Mouse (Mus musculus) intestine, embryonic 16.5 days (tissue): ENCODE measurements around the gene Cd200r3. TPM values are rescaled to one million over a fixed set of nuclear protein-coding genes. Genes with fewer than 3 reads are reported as not detected.

Experiments used
- ATAC-seq: fragments of 200-750 bp; cut with Nextera tagmentation; 2 replicates; pipeline ENCODE4 v1.8.0; 2017; ENCODE audit warnings: moderate TSS enrichment, moderate library complexity
- H3K27ac ChIP-seq: fragments of 300-500 bp; sonication (generic); 2 replicates; pipeline ENCODE4 v1.5.1; 2014; ENCODE audit warnings: mild to moderate bottlenecking, low read length
- H3K27me3 ChIP-seq: fragments of 300-500 bp; sonication (generic); replicated peaks from 2 replicates; pipeline ENCODE4 v1.6.1; 2014; ENCODE audit warnings: low read length, control low read depth, mixed read lengths; ENCODE audit not compliant: control insufficient read depth, insufficient read depth
- H3K36me3 ChIP-seq: fragments of 300-500 bp; sonication (generic); 2 replicates; pipeline ENCODE4 v1.6.1; 2014; ENCODE audit warnings: low read length, control low read depth; ENCODE audit not compliant: control insufficient read depth, insufficient read depth
- H3K4me1 ChIP-seq: fragments of 300-500 bp; sonication (generic); 2 replicates; pipeline ENCODE4 v1.6.1; 2014; ENCODE audit warnings: low read length, control low read depth, mixed read lengths; ENCODE audit not compliant: control insufficient read depth, insufficient read depth
- H3K4me2 ChIP-seq: fragments of 300-500 bp; sonication (generic); 2 replicates; pipeline ENCODE4 v1.6.1; 2014; ENCODE audit warnings: low read depth, low read length, control low read depth
- H3K4me3 ChIP-seq: fragments of 300-500 bp; sonication (generic); 2 replicates; pipeline ENCODE4 v1.5.1; 2014; ENCODE audit warnings: mild to moderate bottlenecking, low read length
- H3K9ac ChIP-seq: fragments of 300-500 bp; sonication (generic); 2 replicates; pipeline ENCODE4 v1.6.1; 2014; ENCODE audit warnings: low read depth, low read length
- H3K9me3 ChIP-seq: fragments of 300-500 bp; sonication (generic); 2 replicates; pipeline ENCODE4 v1.6.1; 2016; ENCODE audit warnings: low read length, control low read depth; ENCODE audit not compliant: control insufficient read depth
- WGBS: fragments of 180-500 bp; shearing (Covaris S2); extraction: QIAGEN DNeasy Blood & Tissue Kit; methylation state at CpG from one replicate; pipeline ENCODE4 v1.1.7; 2014; 5-methylcytosine and 5-hydroxymethylcytosine counted together
- polyA plus RNA-seq: library from polyadenylated mRNA; unstranded; fragments of >200 nt; fragmentation: Nextera tagmentation; extraction: Ambion mirVana; gene quantifications from 2 replicates; pipeline ENCODE4 v1.2.1, GENCODE M21; 2015

Cd200r3 gene
- polyA plus RNA-seq, 1 experiment from 2014 or later = 0.49 TPM

DNA sequence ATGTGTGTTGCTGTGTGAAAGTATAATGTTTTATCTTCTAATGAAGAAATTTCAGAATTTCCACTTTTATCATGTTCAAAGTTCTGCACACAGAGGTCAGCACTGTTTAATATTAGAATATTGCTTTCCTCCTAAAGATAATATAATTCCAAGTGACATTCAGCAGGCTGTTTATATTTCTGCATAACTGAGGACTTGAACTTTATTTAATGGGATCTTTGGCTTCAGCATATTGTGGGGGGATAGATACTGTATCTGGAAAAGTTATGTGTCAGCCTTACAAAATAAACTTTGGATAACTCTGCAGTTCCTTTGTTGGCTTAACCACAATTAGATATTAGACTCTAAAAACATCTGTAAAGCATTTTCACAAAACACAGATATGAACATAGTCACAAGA, 40.6 kb downstream of the Cd200r3 start:
- H3K4me2 ChIP-seq = no peak overlapping the region
- no peaks in the 10 kb centered on the region for H3K27me3 ChIP-seq
- no peak overlapping the region for H3K4me3 ChIP-seq
- ATAC-seq = 0 out of 2 replicates have a peak, but pooled peaks have one; percentile 40
- H3K4me1 ChIP-seq = no peaks in the 10 kb centered on the region
- H3K9me3 ChIP-seq = no peaks in the 10 kb centered on the region
- H3K27ac ChIP-seq = no peak overlapping the region
- no peak overlapping the region for H3K9ac ChIP-seq
- H3K36me3 ChIP-seq = no peaks in the 10 kb centered on the region

DNA sequence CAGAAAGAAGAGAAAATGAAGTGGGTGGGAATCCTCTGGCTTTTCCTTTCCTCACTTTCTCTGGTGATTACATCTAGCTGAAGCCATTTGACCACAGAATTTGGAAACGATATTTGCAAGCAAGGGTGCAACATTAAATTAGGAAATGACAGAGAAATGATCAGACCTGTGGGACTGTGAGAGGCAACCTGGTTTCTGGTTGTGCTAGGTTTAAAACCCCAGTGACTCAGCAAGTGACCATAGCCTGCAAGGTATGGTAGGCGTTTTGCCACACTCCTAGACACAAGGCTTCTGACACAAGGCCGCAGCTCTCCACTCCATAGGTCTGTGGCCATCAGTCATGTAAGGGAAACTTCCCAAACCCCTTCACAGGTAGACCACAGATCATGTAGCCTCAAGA, 41.4 kb downstream of the Cd200r3 start:
- H3K9me3 ChIP-seq = no peaks in the 10 kb centered on the region
- no peak overlapping the region for H3K27ac ChIP-seq
- no peak for ATAC-seq
- no peaks in the 10 kb centered on the region for H3K36me3 ChIP-seq
- no peaks in the 10 kb centered on the region for H3K27me3 ChIP-seq
- H3K4me1 ChIP-seq = no peaks in the 10 kb centered on the region
- H3K9ac ChIP-seq = no peak overlapping the region
- 91% methylated on average over 3 of the region's 3 CpGs for WGBS
- H3K4me3 ChIP-seq = no peak overlapping the region
- H3K4me2 ChIP-seq = no peak overlapping the region

DNA sequence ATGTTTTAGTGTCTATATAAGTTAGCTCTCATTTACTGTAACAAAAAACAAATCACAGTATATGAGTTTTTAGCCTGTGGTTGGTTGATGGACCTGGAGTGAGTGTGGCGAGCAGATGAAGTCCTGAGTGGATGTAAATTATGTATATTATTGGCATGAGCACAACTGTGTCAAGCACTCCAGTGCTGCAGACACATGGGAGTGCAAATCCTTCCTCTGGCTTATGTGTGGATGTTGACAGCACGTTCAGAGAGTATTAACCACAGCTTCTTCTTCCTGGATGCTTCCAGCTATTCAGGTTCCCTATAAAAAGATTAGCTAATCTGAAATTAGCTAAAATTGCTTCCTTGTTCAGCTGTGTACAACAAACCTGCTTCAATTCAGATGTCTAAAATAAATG, 42.6 kb downstream of the Cd200r3 start:
- WGBS = 46% methylated on average over 2 of the region's 2 CpGs

DNA sequence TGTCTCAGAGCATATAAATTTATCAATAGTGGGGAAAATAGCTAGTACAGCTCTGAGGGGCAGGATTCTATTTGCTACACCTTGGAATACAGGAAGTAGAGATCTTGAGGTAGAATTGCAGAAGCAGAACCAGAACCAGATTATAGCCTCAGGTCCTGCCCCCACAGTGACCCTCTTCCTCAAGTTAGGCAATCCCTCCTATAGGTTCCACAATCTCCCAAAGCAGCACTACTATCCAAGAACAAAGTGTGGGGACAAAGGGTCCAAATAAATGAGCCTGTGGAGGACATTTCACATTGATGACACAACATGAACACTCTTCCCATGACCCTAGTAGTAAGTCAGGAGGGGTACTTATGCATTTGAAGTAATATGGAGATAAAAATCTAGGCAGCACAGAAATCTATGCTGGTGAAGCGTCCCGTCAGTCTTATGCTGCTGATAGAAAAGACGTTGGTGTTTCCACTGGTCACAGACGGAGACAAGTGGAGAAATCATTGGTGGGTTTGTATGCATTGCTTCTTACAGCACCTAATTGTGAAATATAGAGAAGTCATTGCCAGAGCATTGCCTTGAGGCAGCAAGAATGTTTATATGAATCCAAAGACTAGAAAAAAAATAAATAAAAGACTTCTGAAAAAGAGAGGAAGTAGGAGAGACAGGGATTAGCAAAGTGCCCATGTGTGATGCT, 45.3 kb downstream of the Cd200r3 start:
- Histone ChIP-seq H3K36me3 (no peaks in the 10 kb centered on the region), H3K4me1 (no peaks in the 10 kb centered on the region), H3K9me3 (no peaks in the 10 kb centered on the region), H3K4me2 (no peak overlapping the region), H3K9ac (no peak overlapping the region), H3K27ac (no peak overlapping the region), H3K4me3 (no peak overlapping the region), H3K27me3 (no peaks in the 10 kb centered on the region)
- no peak for ATAC-seq
- WGBS = 85% methylated on average over 4 of the region's 4 CpGs

More for the DNA sequence above, 42.6 kb downstream of the Cd200r3 start:
- Histone ChIP-seq H3K4me2 (no peak overlapping the region), H3K36me3 (no peaks in the 10 kb centered on the region), H3K27me3 (no peaks in the 10 kb centered on the region), H3K4me3 (no peak overlapping the region), H3K27ac (no peak overlapping the region), H3K9ac (no peak overlapping the region), H3K9me3 (no peaks in the 10 kb centered on the region), H3K4me1 (no peaks in the 10 kb centered on the region)
- ATAC-seq = no peak

DNA sequence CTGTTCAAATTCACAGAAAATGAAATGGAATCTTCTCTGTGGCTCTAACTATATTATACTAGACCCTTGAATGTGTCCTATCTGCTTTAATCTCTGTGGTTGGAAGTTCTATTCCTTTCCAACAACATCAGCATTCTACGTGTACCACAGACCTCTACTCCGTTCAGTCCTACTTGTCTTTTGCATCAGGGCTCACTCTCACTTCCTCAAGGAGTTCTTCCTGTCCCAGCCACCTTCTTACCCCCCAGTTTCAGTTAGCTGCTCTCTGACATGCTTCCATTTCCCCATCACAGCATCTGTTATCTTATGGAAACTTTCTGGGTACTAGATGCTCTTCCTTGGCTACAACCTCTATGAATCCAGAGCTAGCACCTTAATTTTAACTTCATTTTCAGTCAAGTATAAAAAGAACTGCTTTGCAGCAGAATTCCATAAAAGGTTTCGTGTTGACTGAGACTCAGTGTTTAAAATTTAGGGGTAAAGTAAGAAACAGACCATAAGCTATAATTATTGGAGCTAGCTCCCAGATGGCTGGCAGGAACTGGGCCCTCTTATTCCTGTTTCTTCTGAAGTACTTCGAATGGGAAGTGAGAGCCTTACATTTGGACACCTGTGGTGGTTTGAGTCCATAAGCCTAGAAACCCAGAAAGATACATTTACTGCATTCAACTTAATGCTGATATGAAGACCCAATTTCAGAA, 50.0 kb downstream of the Cd200r3 start:
- 78% methylated on average over 4 of the region's 4 CpGs for WGBS
- Histone ChIP-seq H3K4me1 (no peaks in the 10 kb centered on the region), H3K4me3 (no peak overlapping the region), H3K27ac (no peak overlapping the region), H3K36me3 (no peaks in the 10 kb centered on the region), H3K27me3 (no peaks in the 10 kb centered on the region), H3K4me2 (no peak overlapping the region), H3K9me3 (no peaks in the 10 kb centered on the region), H3K9ac (no peak overlapping the region)
- ATAC-seq = no peak

DNA sequence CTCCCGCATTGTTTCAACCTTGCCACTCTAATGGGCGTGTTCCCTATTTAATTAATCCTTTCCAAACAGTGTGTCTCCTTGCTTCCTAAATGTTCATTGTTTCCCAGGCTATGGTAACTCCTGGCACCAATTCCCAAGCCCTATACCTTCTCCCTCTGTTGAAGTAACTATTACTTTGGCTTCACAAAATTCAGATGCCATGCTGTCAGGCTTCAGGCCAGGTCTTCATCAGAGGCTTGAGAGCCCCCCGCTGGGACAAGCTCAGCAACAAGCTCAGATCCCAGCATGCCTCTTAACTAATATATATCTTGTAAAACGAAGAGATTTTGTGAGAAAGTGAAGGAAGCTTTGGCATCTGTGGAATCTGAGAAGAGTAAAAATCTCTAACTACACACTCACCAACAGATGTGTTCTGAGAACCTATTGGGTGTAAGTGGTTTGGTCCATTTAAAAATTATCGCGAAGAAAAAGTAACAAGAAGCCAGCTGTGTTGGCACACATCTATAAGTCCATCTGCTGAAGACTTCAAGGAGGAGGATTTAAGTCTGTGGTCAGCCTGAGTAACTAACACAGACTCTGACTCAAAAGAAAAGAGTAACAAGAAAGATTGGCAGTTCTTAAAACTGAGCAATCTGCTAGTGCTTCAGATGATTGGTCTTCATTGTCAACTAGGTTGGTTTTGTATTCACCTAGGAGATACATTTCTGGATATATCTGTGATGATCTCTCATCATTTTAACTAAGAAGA, 50.9 kb downstream of the Cd200r3 start:
- no peak for ATAC-seq
- no peaks in the 10 kb centered on the region for H3K9me3 ChIP-seq
- WGBS = 74% methylated on average over 6 of the region's 6 CpGs

DNA sequence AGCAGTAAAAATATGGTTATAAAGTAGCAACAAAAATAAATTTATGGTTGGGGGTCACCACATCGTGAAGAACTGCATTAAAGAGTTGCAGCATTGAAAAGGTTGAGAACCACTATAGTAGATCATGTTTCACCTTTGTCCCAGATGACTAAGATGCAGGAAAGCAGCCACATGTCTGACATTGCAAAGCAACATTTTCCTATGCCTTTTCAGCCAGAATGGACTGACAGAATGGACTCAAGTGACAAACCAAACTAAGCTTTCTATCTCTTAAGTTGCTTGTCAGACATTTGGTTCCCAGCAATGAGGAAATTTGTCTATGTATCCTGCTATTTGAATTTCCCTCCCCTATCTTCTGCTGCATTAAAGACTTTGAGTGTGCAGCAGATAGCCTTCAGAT, 51.6 kb downstream of the Cd200r3 start:
- WGBS = 68% methylated on average over 1 of the region's 1 CpGs

More for the DNA sequence above, 50.9 kb downstream of the Cd200r3 start:
- Histone ChIP-seq H3K4me1 (no peaks in the 10 kb centered on the region), H3K36me3 (no peaks in the 10 kb centered on the region), H3K27me3 (no peaks in the 10 kb centered on the region), H3K4me3 (no peak overlapping the region), H3K27ac (no peak overlapping the region), H3K4me2 (no peak overlapping the region), H3K9ac (no peak overlapping the region)

DNA sequence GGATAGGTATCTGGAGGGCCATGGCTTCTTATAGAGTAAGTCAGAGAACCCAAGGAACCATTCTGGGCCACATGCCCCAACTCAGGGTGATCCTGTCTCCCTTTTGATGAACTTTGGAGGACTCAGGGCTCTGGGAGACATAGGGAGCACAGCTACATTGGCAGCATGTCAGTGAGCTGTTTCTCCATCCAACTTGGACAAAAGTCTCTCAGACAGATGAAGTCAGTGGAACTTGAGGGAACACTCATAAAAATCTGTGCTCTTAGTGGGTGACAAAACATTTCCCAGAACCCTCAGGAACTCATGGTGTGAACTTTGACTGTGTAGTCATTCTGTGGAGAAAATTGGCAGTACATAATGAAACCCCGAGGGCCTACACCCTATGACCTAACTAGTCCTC, 53.2 kb downstream of the Cd200r3 start:
- no peak for ATAC-seq
- H3K36me3 ChIP-seq = no peaks in the 10 kb centered on the region
- no peaks in the 10 kb centered on the region for H3K4me1 ChIP-seq
- no peak overlapping the region for H3K4me2 ChIP-seq
- H3K27ac ChIP-seq = no peak overlapping the region
- H3K9ac ChIP-seq = no peak overlapping the region
- H3K27me3 ChIP-seq = no peaks in the 10 kb centered on the region
- H3K4me3 ChIP-seq = no peak overlapping the region
- H3K9me3 ChIP-seq = no peaks in the 10 kb centered on the region
- WGBS = 89% methylated on average over 1 of the region's 1 CpGs

More for the DNA sequence above, 51.6 kb downstream of the Cd200r3 start:
- Histone ChIP-seq H3K4me3 (no peak overlapping the region), H3K4me2 (no peak overlapping the region), H3K4me1 (no peaks in the 10 kb centered on the region), H3K9ac (no peak overlapping the region), H3K36me3 (no peaks in the 10 kb centered on the region), H3K27me3 (no peaks in the 10 kb centered on the region), H3K27ac (no peak overlapping the region), H3K9me3 (no peaks in the 10 kb centered on the region)
- ATAC-seq = no peak

DNA sequence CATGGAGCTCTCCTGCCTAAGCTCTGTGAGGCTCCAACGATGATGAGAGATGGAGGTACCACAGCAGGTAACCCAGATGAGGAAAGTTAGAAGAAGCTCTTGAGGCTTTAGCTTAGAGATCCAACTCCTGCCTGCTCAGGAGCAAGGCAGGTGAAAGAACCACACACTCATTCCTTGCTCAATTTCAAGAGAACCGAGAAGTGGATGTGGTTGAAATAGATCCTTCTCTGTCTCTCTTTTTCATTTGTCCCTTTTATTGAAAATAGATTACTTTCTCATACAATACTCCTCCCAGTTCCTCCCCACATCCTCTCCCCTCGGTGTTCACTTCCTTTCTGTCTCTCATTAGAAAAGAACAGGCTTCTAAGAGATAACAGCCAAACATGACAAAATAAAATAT, 56.1 kb downstream of the Cd200r3 start:
- H3K36me3 ChIP-seq = no peaks in the 10 kb centered on the region
- no peak overlapping the region for H3K27ac ChIP-seq
- ATAC-seq = no peak
- H3K4me1 ChIP-seq = no peaks in the 10 kb centered on the region
- H3K4me3 ChIP-seq = no peak overlapping the region
- H3K9me3 ChIP-seq = no peaks in the 10 kb centered on the region
- H3K9ac ChIP-seq = no peak overlapping the region
- 60% methylated on average over 3 of the region's 3 CpGs for WGBS
- H3K27me3 ChIP-seq = no peaks in the 10 kb centered on the region
- H3K4me2 ChIP-seq = no peak overlapping the region
